Mouse (Mus musculus): ENCODE measurements around the gene Elf2.
A peak's percentile ranks its signal among the peaks of the same experiment; 100 is the strongest.
"Not testable (repeated sequence)": the region's sequence is repeated elsewhere in the genome, so short reads cannot be mapped to it uniquely, and the experiment has no call there.

Elf2 gene

GRCm38 (mm10) chr3:51359558-51360307, 19.3 kb upstream of the Elf2 start:
- DNase-seq (ENCODE audit: low spot score in 2 of 2): no peak

- peak; percentile 64 to 83 for DNase-seq (ENCODE audit: low spot score in 2 of 2)
These were observed 18.4 kb upstream of the Elf2 start for GRCm38 (mm10) chr3:51358660-51359557.

- DNase-seq (ENCODE audit: low spot score in 2 of 2): peak; percentile 33 to 74
These were observed 17.7 kb upstream of the Elf2 start for GRCm38 (mm10) chr3:51358181-51358580.

- DNase-seq (ENCODE audit: low spot score in 2 of 2): no peak
These were observed 17.2 kb upstream of the Elf2 start for GRCm38 (mm10) chr3:51357624-51358023.

- no peak for DNase-seq (ENCODE audit: low spot score in 2 of 2)
These were observed 16.6 kb upstream of the Elf2 start for GRCm38 (mm10) chr3:51357078-51357477.

GRCm38 (mm10) chr3:51354956-51355355, 14.5 kb upstream of the Elf2 start:
- DNase-seq (ENCODE audit: low spot score in 2 of 2): not testable (repeated sequence)

GRCm38 (mm10) chr3:51354034-51354427, 13.6 kb upstream of the Elf2 start:
- DNase-seq (ENCODE audit: low spot score in 2 of 2): no peak

- no peak for DNase-seq (ENCODE audit: low spot score in 2 of 2)
These were observed 13.0 kb upstream of the Elf2 start for GRCm38 (mm10) chr3:51353325-51354033.

- DNase-seq (ENCODE audit: low spot score in 2 of 2): no peak
These were observed 10.3 kb upstream of the Elf2 start for GRCm38 (mm10) chr3:51350806-51351205.

- no peak for DNase-seq (ENCODE audit: low spot score in 2 of 2)
These were observed 8.3 kb upstream of the Elf2 start for GRCm38 (mm10) chr3:51348646-51349238.

- not testable (repeated sequence) for DNase-seq (ENCODE audit: low spot score in 2 of 2)
These were observed 4.6 kb upstream of the Elf2 start for GRCm38 (mm10) chr3:51345017-51345416.

GRCm38 (mm10) chr3:51344182-51344581, 3.7 kb upstream of the Elf2 start:
- not testable (repeated sequence) for DNase-seq (ENCODE audit: low spot score in 2 of 2)

- no peak for DNase-seq (ENCODE audit: low spot score in 2 of 2)
These were observed 2.8 kb upstream of the Elf2 start for GRCm38 (mm10) chr3:51343260-51343659.

GRCm38 (mm10) chr3:51342152-51342551, 1.7 kb upstream of the Elf2 start:
- DNase-seq (ENCODE audit: low spot score in 2 of 2): no peak

GRCm38 (mm10) chr3:51341268-51342081, 1.0 kb upstream of the Elf2 start:
- peak; percentile 84 to 86 for DNase-seq (ENCODE audit: low spot score in 2 of 2)

- DNase-seq (ENCODE audit: low spot score in 2 of 2): peak in 1 of 2 experiments; percentile 61
These were observed 520 bp downstream of the Elf2 start for GRCm38 (mm10) chr3:51339734-51340551.

- no peak for DNase-seq (ENCODE audit: low spot score in 2 of 2)
These were observed 1.1 kb downstream of the Elf2 start for GRCm38 (mm10) chr3:51339378-51339733.

GRCm38 (mm10) chr3:51335378-51335777, 5.1 kb downstream of the Elf2 start:
- no peak for DNase-seq (ENCODE audit: low spot score in 2 of 2)

GRCm38 (mm10) chr3:51333950-51334349, 6.5 kb downstream of the Elf2 start:
- DNase-seq (ENCODE audit: low spot score in 2 of 2): no peak

Measured in urinary bladder, postnatal 4 days (tissue).